Mouse (Mus musculus): ENCODE measurements around the gene Nvl.

DNA sequence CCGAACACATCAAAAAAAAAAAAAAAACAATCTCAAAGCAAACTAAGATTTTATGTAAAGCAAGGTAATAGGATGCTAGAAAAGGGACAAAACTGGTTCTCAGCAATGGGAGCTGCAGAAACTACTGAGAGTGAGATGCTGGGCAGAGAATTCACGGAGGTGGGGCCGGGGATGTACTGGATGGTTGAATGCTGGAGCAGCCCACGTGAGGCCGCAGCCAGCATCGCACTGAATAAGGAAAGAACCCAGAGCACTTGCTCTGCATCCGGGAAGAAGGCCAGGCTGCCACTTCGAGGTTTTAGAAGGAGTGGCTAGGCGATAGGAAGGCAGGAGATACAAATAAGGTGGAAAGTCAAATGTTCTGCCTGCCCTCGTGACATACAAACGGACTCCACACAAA lies 74.3 kb downstream of the Nvl start:
- TF ChIP-seq POLR2A (IDR thresholded peaks at IDR 0.05; ENCODE audit: insufficient read depth, low read length) (no peak), CTCF (IDR thresholded peaks at IDR 0.05; ENCODE audit: low read depth, low read length) (no peak)

Data from ES-Bruce4 (cell line).